Mouse (Mus musculus) bone marrow, adult 2 months (tissue): ENCODE measurements around the gene Ccdc36. TPM values are rescaled to one million over a fixed set of nuclear protein-coding genes. Genes with fewer than 3 reads are reported as not detected.

ENCODE experiments used
- H3K27ac ChIP-seq: fragments of 200-500 bp; 2 replicates; pipeline ENCODE4 v1.5.1; 2012; ENCODE audit warnings: low read depth, mild to moderate bottlenecking, control low read depth, inconsistent platforms, low read length; ENCODE audit not compliant: control insufficient read depth, poor library complexity, insufficient read depth
- H3K4me1 ChIP-seq: fragments of 200-500 bp; 2 replicates; pipeline ENCODE4 v1.6.1; 2011; ENCODE audit warnings: low read length; ENCODE audit not compliant: control insufficient read depth, insufficient read depth
- H3K4me3 ChIP-seq: fragments of 200-500 bp; replicated peaks from 2 replicates; pipeline ENCODE3; 2011; ENCODE audit warnings: mild to moderate bottlenecking, low read depth, low read length, control low read depth; ENCODE audit not compliant: control insufficient read depth
- CTCF ChIP-seq: fragments of 200-500 bp; IDR thresholded peaks from 2 replicates; pipeline ENCODE4 v1.5.1; 2011; ENCODE audit warnings: low read length, control low read depth; ENCODE audit not compliant: control insufficient read depth, insufficient read depth
- POLR2A ChIP-seq: fragments of 200-500 bp; IDR thresholded peaks from 2 replicates; pipeline ENCODE4 v1.6.1; 2011; ENCODE audit warnings: low read depth, mild to moderate bottlenecking, control low read depth, low read length, borderline replicate concordance; ENCODE audit not compliant: control insufficient read depth
- WGBS: fragments of 180-500 bp; shearing (Covaris S2); methylation state at CpG from one replicate; pipeline ENCODE4 v1.1.7; 2018; 5-methylcytosine and 5-hydroxymethylcytosine counted together
- polyA plus RNA-seq: library from polyadenylated mRNA; stranded (reverse); fragments of >200 nt; gene quantifications from 2 replicates; pipeline ENCODE4 v1.2.4, GENCODE M21; 2011; ENCODE audit warnings: low replicate concordance; ENCODE audit not compliant: missing spikeins, insufficient read depth, insufficient read length

Ccdc36 gene
- polyA plus RNA-seq, 1 experiment, result 0.87 TPM

DNA sequence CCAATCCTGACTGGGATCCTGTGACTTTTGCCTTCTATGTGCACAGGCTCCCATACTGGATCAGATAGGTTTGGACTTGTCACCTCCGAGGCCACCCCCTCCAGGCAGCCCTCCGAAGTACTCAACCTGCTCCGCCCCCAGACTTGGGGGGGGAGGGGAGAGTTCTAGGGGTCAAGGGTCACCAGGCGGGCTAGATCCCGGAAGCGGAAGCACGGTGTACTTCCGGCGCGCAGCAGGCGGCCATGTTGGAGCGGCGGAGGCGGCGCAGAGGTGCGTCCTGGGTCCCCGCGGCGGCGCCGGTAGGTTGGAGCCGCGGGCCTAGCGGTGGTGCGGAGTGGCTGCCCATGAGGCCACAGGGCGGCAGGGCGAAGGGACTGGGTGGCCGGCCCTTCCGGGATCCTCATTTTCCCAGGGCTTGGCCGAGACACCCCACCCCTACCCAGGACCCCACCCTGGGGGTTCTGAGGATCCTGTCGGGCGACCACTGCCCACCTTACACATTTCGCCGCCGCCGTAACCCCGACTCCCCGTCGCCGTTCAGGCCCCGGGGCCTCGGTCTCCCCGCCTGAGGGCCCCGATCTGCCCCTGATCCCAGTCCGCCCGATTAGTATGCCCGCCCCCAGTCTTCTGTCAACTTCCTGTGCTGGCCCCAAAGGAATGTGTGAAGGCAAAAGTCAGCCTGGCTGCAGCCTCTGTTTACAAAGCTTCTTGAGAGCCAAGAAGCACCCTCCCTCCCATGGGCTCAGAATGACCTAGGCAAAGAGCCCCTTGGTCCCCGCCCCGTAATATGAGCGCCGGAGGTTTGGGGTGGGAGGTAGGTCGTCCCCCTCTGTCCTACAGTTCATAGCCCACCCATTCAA is 32.3 kb upstream of the Ccdc36 start, which contains the start of gene Ccdc71:
Ccdc71 (plus strand) TSS at position 209 of the 860 bp plus-strand sequence.
- Histone ChIP-seq H3K27ac (peak within 1 kb of the TSS; percentile 55), H3K4me3 (peak within 1 kb of the TSS; percentile 76), H3K4me1 (peaks cover 2% of the 10 kb centered on the region)
- TF ChIP-seq CTCF (no peak), POLR2A (peak; percentile 48; the same call in 1 of the 2 replicates)
- WGBS, result under 1% methylated on average over 50 of the region's 52 CpGs

DNA sequence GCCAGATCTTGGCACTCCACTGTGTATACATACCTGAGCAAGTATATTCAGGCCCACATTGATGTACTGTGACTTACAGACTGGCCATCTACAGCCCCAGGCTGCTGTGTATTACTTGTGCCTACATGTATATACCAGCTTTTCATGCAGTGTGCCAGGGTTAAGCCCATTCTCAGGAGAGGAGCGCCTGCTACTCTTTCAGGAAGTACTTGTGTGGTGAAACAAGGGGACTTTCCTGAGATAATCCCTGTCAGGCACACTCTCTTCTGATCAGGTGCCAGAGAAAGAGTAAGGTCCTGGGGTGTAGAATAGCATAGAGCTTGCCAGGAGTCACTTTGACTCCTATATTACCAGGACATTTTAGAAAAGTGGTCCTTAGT is 31.6 kb upstream of the Ccdc36 start:
- peak overlapping the region; percentile 76 for H3K4me3 ChIP-seq
- no peak overlapping the region for H3K27ac ChIP-seq

GRCm38 (mm10) chr9:108456953-108457352 is 28.7 kb upstream of the Ccdc36 start:
- no peak overlapping the region for H3K4me3 ChIP-seq
- peaks cover 2% of the 10 kb centered on the region for H3K4me1 ChIP-seq
- TF ChIP-seq POLR2A (no peak), CTCF (no peak)
- 87% methylated on average over 10 of the region's 10 CpGs for WGBS
- H3K27ac ChIP-seq, result no peak overlapping the region

More for the DNA sequence above, 31.6 kb upstream of the Ccdc36 start:
- TF ChIP-seq POLR2A (no peak), CTCF (no peak)
- 65% methylated on average over 1 of the region's 1 CpGs for whole genome bisulfite sequencing
- H3K4me1 ChIP-seq, result peaks cover 2% of the 10 kb centered on the region

GRCm38 (mm10) chr9:108455747-108456571 is 27.7 kb upstream of the Ccdc36 start:
- 67% methylated on average over 12 of the region's 12 CpGs for WGBS
- Histone ChIP-seq H3K27ac (no peak overlapping the region), H3K4me3 (no peak overlapping the region), H3K4me1 (no peaks in the 10 kb centered on the region)
- TF ChIP-seq POLR2A (no peak), CTCF (no peak)

- Histone ChIP-seq H3K4me3 (no peak overlapping the region), H3K27ac (no peak overlapping the region), H3K4me1 (no peaks in the 10 kb centered on the region)
- TF ChIP-seq POLR2A (no peak), CTCF (no peak)
- 79% methylated on average over 6 of the region's 6 CpGs for WGBS
Observed at GRCm38 (mm10) chr9:108454429-108454828, 26.1 kb upstream of the Ccdc36 start.

DNA sequence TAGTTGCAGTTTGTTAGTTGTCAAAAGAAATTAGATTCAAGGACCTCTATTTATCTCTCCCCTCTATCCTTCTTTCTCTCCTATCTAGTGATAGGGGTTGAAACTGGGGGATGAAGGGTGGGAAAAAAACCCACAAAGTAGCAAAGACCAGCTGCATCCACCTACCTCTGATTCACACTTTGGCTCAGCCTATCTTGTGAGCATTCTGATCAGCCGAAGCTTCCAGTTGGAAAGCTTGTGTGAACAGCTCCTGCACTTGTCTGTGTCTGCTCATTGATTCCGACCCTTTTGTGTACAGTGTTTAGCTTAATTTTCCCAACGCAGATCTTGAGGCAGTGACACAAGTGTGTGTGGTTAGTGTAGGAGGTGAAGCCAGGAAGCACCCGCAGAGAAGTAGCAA is 25.2 kb upstream of the Ccdc36 start:
- H3K27ac ChIP-seq, result no peak overlapping the region
- H3K4me1 ChIP-seq, result no peaks in the 10 kb centered on the region
- H3K4me3 ChIP-seq, result no peak overlapping the region
- WGBS, result 41% methylated on average over 4 of the region's 4 CpGs
- TF ChIP-seq CTCF (no peak), POLR2A (no peak)

DNA sequence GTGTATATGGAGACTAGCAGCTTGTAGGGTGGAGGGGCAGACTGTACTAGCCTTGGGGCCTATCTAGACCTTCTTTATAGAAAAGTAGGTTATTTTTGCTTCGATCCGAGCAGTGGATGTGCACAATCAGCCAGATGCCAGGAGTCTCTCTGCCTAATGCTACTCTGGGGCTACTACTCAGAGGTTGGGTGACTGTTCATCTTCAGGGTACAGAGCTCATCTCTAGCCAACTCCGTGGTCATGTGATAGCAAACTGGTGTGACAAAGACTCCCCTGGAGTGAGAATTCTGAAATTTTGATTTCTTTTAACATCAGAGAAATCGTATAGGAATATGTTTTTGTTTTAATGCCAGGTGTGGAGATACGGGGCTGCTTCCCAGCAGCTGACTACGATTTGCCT is 24.6 kb upstream of the Ccdc36 start:
- 55% methylated on average over 6 of the region's 6 CpGs for WGBS
- TF ChIP-seq POLR2A (no peak), CTCF (no peak)
- Histone ChIP-seq H3K4me1 (no peaks in the 10 kb centered on the region), H3K4me3 (no peak overlapping the region), H3K27ac (no peak overlapping the region)
